Mouse (Mus musculus) lung, embryonic 14.5 days (tissue): ENCODE measurements around the gene Plekhg4. TPM values are rescaled to one million over a fixed set of nuclear protein-coding genes. Genes with fewer than 3 reads are reported as not detected.
A peak's percentile ranks its signal among the peaks of the same experiment; 100 is the strongest.

ENCODE experiments used
- ATAC-seq: fragments of 200-750 bp; cut with Nextera tagmentation; 2 replicates; pipeline ENCODE4 v1.8.0; 2017; ENCODE audit warnings: mild to moderate bottlenecking, moderate TSS enrichment, moderate library complexity; ENCODE audit not compliant: insufficient read depth
- DNase-seq: peaks from one replicate; pipeline ENCODE4 v3.0.0-alpha.2; 2015
- H3K27ac ChIP-seq: fragments of 300-500 bp; sonication (generic); 2 replicates; pipeline ENCODE4 v1.5.1; 2014; ENCODE audit warnings: low read depth, mild to moderate bottlenecking, moderate library complexity
- H3K27me3 ChIP-seq: fragments of 300-500 bp; sonication (generic); 2 replicates; pipeline ENCODE4 v1.6.1; 2014; ENCODE audit warnings: low read length, control low read depth; ENCODE audit not compliant: insufficient read depth
- H3K36me3 ChIP-seq: fragments of 300-500 bp; sonication (generic); 2 replicates; pipeline ENCODE4 v1.6.1; 2014; ENCODE audit warnings: control low read depth; ENCODE audit not compliant: insufficient read depth
- H3K4me1 ChIP-seq: fragments of 300-500 bp; sonication (generic); 2 replicates; pipeline ENCODE4 v1.6.1; 2014; ENCODE audit warnings: antibody characterized with exemption, control low read depth; ENCODE audit not compliant: insufficient read depth
- H3K4me2 ChIP-seq: fragments of 300-500 bp; sonication (generic); 2 replicates; pipeline ENCODE4 v1.6.1; 2014; ENCODE audit warnings: mild to moderate bottlenecking
- H3K4me3 ChIP-seq: fragments of 300-500 bp; sonication (generic); 2 replicates; pipeline ENCODE4 v1.5.1; 2014; ENCODE audit warnings: low read depth, low read length
- H3K9ac ChIP-seq: fragments of 300-500 bp; sonication (generic); 2 replicates; pipeline ENCODE4 v1.6.1; 2014
- H3K9me3 ChIP-seq: fragments of 300-500 bp; sonication (generic); 2 replicates; pipeline ENCODE4 v1.6.1; 2016; ENCODE audit warnings: low read depth, low read length, control low read depth
- CTCF ChIP-seq: IDR thresholded peaks from 2 replicates; pipeline ENCODE4 v1.5.1; 2016; ENCODE audit warnings: antibody characterized with exemption, low read depth
- WGBS: fragments of 180-500 bp; shearing (Covaris S2); extraction: QIAGEN DNeasy Blood & Tissue Kit; methylation state at CpG from one replicate; pipeline ENCODE4 v1.1.7; 2014; 5-methylcytosine and 5-hydroxymethylcytosine counted together
- polyA plus RNA-seq: library from polyadenylated mRNA; unstranded; fragments of >200 nt; fragmentation: Nextera tagmentation; extraction: Ambion mirVana; gene quantifications from 2 replicates; pipeline ENCODE4 v1.2.1, GENCODE M21; 2014

Gene Plekhg4
- polyA plus RNA-seq, 1 experiment from 2014 or later, result 1.8 TPM

GRCm38 (mm10) chr8:105332523-105332922 is 40.6 kb upstream of the Plekhg4 start:
- Histone ChIP-seq H3K27ac (peak overlapping the region; percentile 1; the same call in 1 of the 2 replicates), H3K4me2 (no peak overlapping the region), H3K9ac (no peak overlapping the region), H3K9me3 (no peaks in the 10 kb centered on the region), H3K36me3 (peaks cover 100% of the 10 kb centered on the region), H3K4me1 (0 out of 2 replicates have a peak, but pooled peaks cover 1% of the 10 kb centered on the region), H3K4me3 (no peak overlapping the region), H3K27me3 (no peaks in the 10 kb centered on the region)
- TF ChIP-seq CTCF, result no peak
- WGBS, result 48% methylated on average over 2 of the region's 2 CpGs
- ATAC-seq (no peak), DNase-seq (no peak)

GRCm38 (mm10) chr8:105336373-105337130 is 36.5 kb upstream of the Plekhg4 start:
- Histone ChIP-seq H3K27ac (no peak overlapping the region), H3K9ac (no peak overlapping the region), H3K4me3 (no peak overlapping the region), H3K36me3 (peaks cover 83% of the 10 kb centered on the region), H3K4me1 (peaks cover 14% of the 10 kb centered on the region), H3K27me3 (no peaks in the 10 kb centered on the region), H3K9me3 (no peaks in the 10 kb centered on the region), H3K4me2 (no peak overlapping the region)
- ATAC-seq (no peak), DNase-seq (no peak)
- WGBS, result 69% methylated on average over 32 of the region's 32 CpGs
- no peak for TF ChIP-seq CTCF

- Histone ChIP-seq H3K9ac (no peak overlapping the region), H3K4me2 (no peak overlapping the region), H3K9me3 (no peaks in the 10 kb centered on the region), H3K27me3 (no peaks in the 10 kb centered on the region), H3K4me3 (no peak overlapping the region), H3K27ac (0 out of 2 replicates have a peak overlapping the region, but pooled peaks have one; percentile 15), H3K36me3 (peaks cover 71% of the 10 kb centered on the region), H3K4me1 (peaks cover 25% of the 10 kb centered on the region)
- TF ChIP-seq CTCF, result no peak
- 26% methylated on average over 4 of the region's 4 CpGs for WGBS
- no peak for DNase-seq
- no peak for ATAC-seq
Observed at GRCm38 (mm10) chr8:105338992-105339391, 34.1 kb upstream of the Plekhg4 start.

GRCm38 (mm10) chr8:105339886-105340635 is 33.0 kb upstream of the Plekhg4 start:
- Histone ChIP-seq H3K4me1 (peaks cover 34% of the 10 kb centered on the region), H3K9me3 (no peaks in the 10 kb centered on the region), H3K4me2 (peak overlapping the region; percentile 44; the same call in 1 of the 2 replicates), H3K27me3 (no peaks in the 10 kb centered on the region), H3K9ac (0 out of 2 replicates have a peak overlapping the region, but pooled peaks have one; percentile 4), H3K27ac (peak overlapping the region; percentile 97), H3K36me3 (peaks cover 66% of the 10 kb centered on the region), H3K4me3 (no peak overlapping the region)
- DNase-seq (peak; percentile 63), ATAC-seq (no peak)
- TF ChIP-seq CTCF, result no peak
- WGBS, result 28% methylated on average over 6 of the region's 6 CpGs

GRCm38 (mm10) chr8:105341399-105341798 is 31.7 kb upstream of the Plekhg4 start:
- H3K4me2 ChIP-seq, result peak overlapping the region; percentile 44; the same call in 1 of the 2 replicates
- ATAC-seq, result peak; percentile 89
- 31% methylated on average over 8 of the region's 8 CpGs for WGBS

GRCm38 (mm10) chr8:105342768-105343167 is 30.3 kb upstream of the Plekhg4 start:
- Histone ChIP-seq H3K9me3 (no peaks in the 10 kb centered on the region), H3K36me3 (peaks cover 39% of the 10 kb centered on the region), H3K9ac (no peak overlapping the region; the same call in none of the 2 replicates), H3K27ac (peak overlapping the region; percentile 96), H3K4me3 (peak overlapping the region; percentile 10; the same call in 1 of the 2 replicates), H3K27me3 (no peaks in the 10 kb centered on the region), H3K4me1 (peaks cover 45% of the 10 kb centered on the region), H3K4me2 (peak overlapping the region; percentile 90)
- WGBS, result 57% methylated on average over 4 of the region's 4 CpGs
- TF ChIP-seq CTCF, result no peak
- DNase-seq (no peak), ATAC-seq (no peak)

More at GRCm38 (mm10) chr8:105341399-105341798, 31.7 kb upstream of the Plekhg4 start:
- TF ChIP-seq CTCF, result no peak
- Histone ChIP-seq H3K9ac (no peak overlapping the region), H3K4me1 (peaks cover 45% of the 10 kb centered on the region), H3K4me3 (no peak overlapping the region), H3K27ac (peak overlapping the region; percentile 97), H3K27me3 (no peaks in the 10 kb centered on the region), H3K9me3 (no peaks in the 10 kb centered on the region), H3K36me3 (peaks cover 52% of the 10 kb centered on the region)
- peak; percentile 98 for DNase-seq
